Mouse (Mus musculus): Measurements from ENCODE around the gene Gpi1.

DNA sequence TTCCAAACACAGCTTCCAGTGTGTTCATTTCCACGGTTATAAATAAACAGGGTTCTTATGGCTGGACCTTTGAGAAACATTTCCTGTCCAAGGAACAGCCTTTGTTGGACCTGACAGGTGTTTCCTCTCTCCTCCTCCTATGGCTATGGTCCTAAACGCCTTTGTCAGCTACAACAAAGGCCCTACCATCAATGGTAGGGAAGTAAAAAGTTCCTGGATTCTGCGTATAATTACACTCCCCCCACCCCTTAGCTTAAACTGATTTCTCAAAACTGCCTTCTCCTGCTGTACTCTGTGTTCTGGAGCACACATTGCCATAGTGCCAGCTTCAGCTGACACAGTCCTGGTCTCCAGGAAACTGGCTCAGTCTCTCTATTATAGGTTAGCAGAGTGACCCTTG is 25.0 kb upstream of the Gpi1 start:
- TF ChIP-seq CTCF (IDR thresholded peaks at IDR 0.05; ENCODE audit: borderline replicate concordance, insufficient read depth, low read length) = no peak
- no peak for TF ChIP-seq POLR2A (IDR thresholded peaks at IDR 0.05; ENCODE audit: low read depth, low read length)

Data from embryonic fibroblast, embryonic 13.5 days (primary cell).